Mouse (Mus musculus) hindbrain, embryonic 15.5 days (tissue): Measurements from ENCODE around the gene Il18r1. TPM values are rescaled to one million over a fixed set of nuclear protein-coding genes. Genes with fewer than 3 reads are reported as not detected.

Experiments
- ATAC-seq: fragments of 200-750 bp; cut with Nextera tagmentation; 2 replicates; pipeline ENCODE4 v1.8.0; 2017; ENCODE audit warnings: low read depth, moderate number of reproducible peaks, moderate TSS enrichment; ENCODE audit not compliant: low FRiP score
- H3K27ac ChIP-seq: fragments of 300-500 bp; sonication (generic); replicated peaks from 2 replicates; pipeline ENCODE4 v1.5.1; 2015; ENCODE audit warnings: mild to moderate bottlenecking, inconsistent platforms
- H3K27me3 ChIP-seq: fragments of 300-500 bp; sonication (generic); 2 replicates; pipeline ENCODE4 v1.6.1; 2015; ENCODE audit warnings: control low read depth, inconsistent platforms
- H3K36me3 ChIP-seq: fragments of 300-500 bp; sonication (generic); 2 replicates; pipeline ENCODE4 v1.6.1; 2015; ENCODE audit warnings: control low read depth, inconsistent platforms
- H3K4me1 ChIP-seq: fragments of 300-500 bp; sonication (generic); replicated peaks from 2 replicates; pipeline ENCODE4 v1.6.1; 2015; ENCODE audit warnings: control low read depth, inconsistent platforms
- H3K4me2 ChIP-seq: fragments of 300-500 bp; sonication (generic); 2 replicates; pipeline ENCODE4 v1.6.1; 2015; ENCODE audit warnings: moderate library complexity, mild to moderate bottlenecking, inconsistent platforms
- H3K4me3 ChIP-seq: fragments of 300-500 bp; sonication (generic); 2 replicates; pipeline ENCODE4 v1.5.1; 2015; ENCODE audit warnings: mild to moderate bottlenecking, inconsistent platforms
- H3K9ac ChIP-seq: fragments of 300-500 bp; sonication (generic); 2 replicates; pipeline ENCODE4 v1.6.1; 2015; ENCODE audit warnings: inconsistent platforms
- H3K9me3 ChIP-seq: fragments of 300-500 bp; sonication (generic); 2 replicates; pipeline ENCODE4 v1.6.1; 2016; ENCODE audit warnings: control low read depth, inconsistent platforms
- WGBS: fragments of 180-500 bp; shearing (Covaris S2); methylation state at CpG from one replicate; pipeline ENCODE4 v1.1.7; 2015; 5-methylcytosine and 5-hydroxymethylcytosine counted together
- polyA plus RNA-seq: library from polyadenylated mRNA; unstranded; fragments of >200 nt; fragmentation: Nextera tagmentation; extraction: Ambion mirVana; gene quantifications from 2 replicates; pipeline ENCODE4 v1.2.1, GENCODE M21; 2015

Gene Il18r1
- not detected in 2 replicates for polyA plus RNA-seq

GRCm38 (mm10) chr1:40465477-40466430 is at the start of gene Il18r1:
Il18r1 (plus strand) TSS chr1:40465552.
- Histone ChIP-seq H3K4me3 (no peak within 1 kb of the TSS), H3K4me1 (no peaks in the 10 kb centered on the region), H3K36me3 (no peaks in the 10 kb centered on the region), H3K4me2 (no peak within 1 kb of the TSS), H3K9ac (no peak within 1 kb of the TSS), H3K9me3 (no peaks in the 10 kb centered on the region), H3K27me3 (no peaks in the 10 kb centered on the region), H3K27ac (no peak within 1 kb of the TSS)
- 51% methylated on average over 20 of the region's 20 CpGs for WGBS
- no peak for ATAC-seq

- WGBS, result 95% methylated on average over 2 of the region's 2 CpGs
- no peak for ATAC-seq
These were observed 48.3 kb upstream of the Il18r1 start for GRCm38 (mm10) chr1:40417034-40417433.

GRCm38 (mm10) chr1:40418512-40418911 is 46.8 kb upstream of the Il18r1 start:
- Histone ChIP-seq H3K9ac (no peak overlapping the region), H3K27ac (no peak overlapping the region), H3K4me3 (no peak overlapping the region), H3K4me1 (no peaks in the 10 kb centered on the region), H3K4me2 (no peak overlapping the region), H3K9me3 (no peaks in the 10 kb centered on the region), H3K27me3 (no peaks in the 10 kb centered on the region), H3K36me3 (no peaks in the 10 kb centered on the region)
- WGBS, result 88% methylated on average over 5 of the region's 5 CpGs
- ATAC-seq, result no peak

More at GRCm38 (mm10) chr1:40417034-40417433, 48.3 kb upstream of the Il18r1 start:
- Histone ChIP-seq H3K27me3 (no peaks in the 10 kb centered on the region), H3K36me3 (no peaks in the 10 kb centered on the region), H3K4me2 (no peak overlapping the region), H3K27ac (no peak overlapping the region), H3K9me3 (no peaks in the 10 kb centered on the region), H3K4me1 (no peaks in the 10 kb centered on the region), H3K4me3 (no peak overlapping the region), H3K9ac (no peak overlapping the region)

GRCm38 (mm10) chr1:40423892-40424291 is 41.5 kb upstream of the Il18r1 start:
- Histone ChIP-seq H3K4me1 (no peaks in the 10 kb centered on the region), H3K4me3 (no peak overlapping the region), H3K9me3 (no peaks in the 10 kb centered on the region), H3K27ac (no peak overlapping the region), H3K36me3 (no peaks in the 10 kb centered on the region), H3K4me2 (no peak overlapping the region), H3K27me3 (no peaks in the 10 kb centered on the region), H3K9ac (no peak overlapping the region)
- ATAC-seq, result no peak
- WGBS, result 91% methylated on average over 6 of the region's 6 CpGs

GRCm38 (mm10) chr1:40427270-40427669 is 38.1 kb upstream of the Il18r1 start:
- Histone ChIP-seq H3K4me1 (no peaks in the 10 kb centered on the region), H3K36me3 (no peaks in the 10 kb centered on the region), H3K9me3 (no peaks in the 10 kb centered on the region), H3K4me3 (no peak overlapping the region), H3K27me3 (no peaks in the 10 kb centered on the region), H3K9ac (no peak overlapping the region), H3K4me2 (no peak overlapping the region), H3K27ac (no peak overlapping the region)
- ATAC-seq, result no peak
- 92% methylated on average over 9 of the region's 9 CpGs for WGBS

GRCm38 (mm10) chr1:40427901-40428300 is 37.5 kb upstream of the Il18r1 start:
- Histone ChIP-seq H3K4me1 (no peaks in the 10 kb centered on the region), H3K9me3 (no peaks in the 10 kb centered on the region), H3K4me2 (no peak overlapping the region), H3K36me3 (no peaks in the 10 kb centered on the region), H3K9ac (no peak overlapping the region), H3K4me3 (no peak overlapping the region), H3K27ac (no peak overlapping the region), H3K27me3 (no peaks in the 10 kb centered on the region)
- no peak for ATAC-seq
- WGBS, result 88% methylated on average over 1 of the region's 1 CpGs

GRCm38 (mm10) chr1:40428910-40429675 is 36.3 kb upstream of the Il18r1 start, which contains the start of gene Il1rl1:
Il1rl1 (plus strand) TSS chr1:40429570.
- Histone ChIP-seq H3K36me3 (no peaks in the 10 kb centered on the region), H3K9me3 (no peaks in the 10 kb centered on the region), H3K27ac (no peak within 1 kb of the TSS), H3K27me3 (no peaks in the 10 kb centered on the region), H3K4me2 (no peak within 1 kb of the TSS), H3K9ac (no peak within 1 kb of the TSS), H3K4me1 (no peaks in the 10 kb centered on the region), H3K4me3 (no peak within 1 kb of the TSS)
- 81% methylated on average over 5 of the region's 5 CpGs for WGBS
- ATAC-seq, result no peak

- Histone ChIP-seq H3K27me3 (no peaks in the 10 kb centered on the region), H3K4me2 (no peak overlapping the region), H3K4me3 (no peak overlapping the region), H3K36me3 (no peaks in the 10 kb centered on the region), H3K9ac (no peak overlapping the region), H3K9me3 (no peaks in the 10 kb centered on the region), H3K27ac (no peak overlapping the region), H3K4me1 (no peaks in the 10 kb centered on the region)
- ATAC-seq, result no peak
- WGBS, result 91% methylated on average over 4 of the region's 4 CpGs
These were observed 35.1 kb upstream of the Il18r1 start for GRCm38 (mm10) chr1:40430143-40430834.

- ATAC-seq, result no peak
- 90% methylated on average over 2 of the region's 2 CpGs for whole genome bisulfite sequencing
- Histone ChIP-seq H3K4me1 (no peaks in the 10 kb centered on the region), H3K4me3 (no peak overlapping the region), H3K9me3 (no peaks in the 10 kb centered on the region), H3K36me3 (no peaks in the 10 kb centered on the region), H3K4me2 (no peak overlapping the region), H3K9ac (no peak overlapping the region), H3K27me3 (no peaks in the 10 kb centered on the region), H3K27ac (no peak overlapping the region)
These were observed 33.2 kb upstream of the Il18r1 start for GRCm38 (mm10) chr1:40432169-40432568.

GRCm38 (mm10) chr1:40435936-40436335 is 29.4 kb upstream of the Il18r1 start:
- Histone ChIP-seq H3K4me3 (no peak overlapping the region), H3K4me2 (no peak overlapping the region), H3K36me3 (no peaks in the 10 kb centered on the region), H3K27ac (no peak overlapping the region), H3K27me3 (no peaks in the 10 kb centered on the region), H3K9me3 (no peaks in the 10 kb centered on the region), H3K4me1 (no peaks in the 10 kb centered on the region), H3K9ac (no peak overlapping the region)
- WGBS, result 85% methylated on average over 3 of the region's 3 CpGs
- ATAC-seq, result no peak

- Histone ChIP-seq H3K4me3 (no peak overlapping the region), H3K9me3 (no peaks in the 10 kb centered on the region), H3K4me2 (no peak overlapping the region), H3K36me3 (no peaks in the 10 kb centered on the region), H3K9ac (no peak overlapping the region), H3K4me1 (no peaks in the 10 kb centered on the region), H3K27me3 (no peaks in the 10 kb centered on the region), H3K27ac (no peak overlapping the region)
- ATAC-seq, result no peak
- WGBS, result 79% methylated on average over 2 of the region's 2 CpGs
These were observed 28.0 kb upstream of the Il18r1 start for GRCm38 (mm10) chr1:40437340-40437739.

- Histone ChIP-seq H3K27ac (no peak overlapping the region), H3K9ac (no peak overlapping the region), H3K4me3 (no peak overlapping the region), H3K27me3 (no peaks in the 10 kb centered on the region), H3K4me1 (no peaks in the 10 kb centered on the region), H3K36me3 (no peaks in the 10 kb centered on the region), H3K9me3 (no peaks in the 10 kb centered on the region), H3K4me2 (no peak overlapping the region)
- WGBS, result 77% methylated on average over 8 of the region's 8 CpGs
- no peak for ATAC-seq
These were observed 25.8 kb upstream of the Il18r1 start for GRCm38 (mm10) chr1:40439504-40439903.
